Mouse (Mus musculus): ENCODE measurements around the gene Plekha4.
A peak's percentile ranks its signal among the peaks of the same experiment; 100 is the strongest.
"Not testable (repeated sequence)": the region's sequence is repeated elsewhere in the genome, so short reads cannot be mapped to it uniquely, and the experiment has no call there.

Gene Plekha4

GRCm38 (mm10) chr7:45509181-45509882 lies 16.8 kb upstream of the Plekha4 start:
- peak in 1 of 2 experiments; percentile 9 for DNase-seq (ENCODE audit: low spot score in 2 of 2)

DNA sequence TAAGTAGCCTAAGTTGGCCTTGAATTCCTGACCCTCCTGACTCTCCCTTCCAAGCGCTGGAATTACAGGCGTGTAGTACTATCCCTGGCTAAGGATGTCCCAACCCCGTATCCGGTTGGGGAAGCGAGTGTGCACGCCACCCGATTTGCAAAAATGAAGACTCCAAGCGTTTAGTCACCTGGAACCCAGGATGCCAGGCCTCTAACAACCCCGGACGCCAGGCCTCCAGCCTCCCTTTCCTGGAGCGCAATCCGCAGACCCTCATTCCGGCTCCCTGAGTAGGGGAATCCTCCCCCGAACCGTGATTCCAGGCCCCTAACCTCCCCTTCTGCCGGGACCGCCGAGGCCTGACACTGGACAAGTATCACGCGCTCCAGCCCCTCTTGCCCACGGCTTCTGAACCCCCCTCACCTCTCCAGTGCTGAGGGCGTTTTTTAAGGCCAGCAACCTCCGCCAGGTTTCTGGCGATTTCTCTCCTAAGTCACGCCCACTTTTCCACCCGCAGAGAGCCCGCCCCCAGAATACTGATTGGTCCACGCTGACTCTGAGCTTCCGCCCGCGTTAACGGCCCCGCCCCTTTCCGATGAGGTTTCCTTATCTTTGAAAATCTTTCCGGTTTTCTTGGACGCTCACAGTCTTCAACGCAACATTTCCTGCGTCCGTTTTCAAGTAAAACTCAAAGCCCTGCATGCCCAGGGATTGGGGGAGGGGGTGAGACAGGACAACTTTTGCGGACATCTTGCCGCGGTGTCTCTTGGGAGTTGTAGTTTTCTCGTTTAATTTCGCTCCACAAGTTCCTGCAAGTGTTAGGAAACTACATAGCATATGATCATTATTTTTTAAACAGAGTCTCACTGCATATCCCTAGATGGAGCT lies 16.0 kb upstream of the Plekha4 start, which contains the start of gene Nucb1:
TSS of gene Nucb1 (minus strand) at position 495 of the 876 bp plus-strand sequence.
- DNase-seq (ENCODE audit: low spot score in 2 of 2): peak; percentile 87 to 91

GRCm38 (mm10) chr7:45514411-45514810 lies 11.7 kb upstream of the Plekha4 start:
- no peak for DNase-seq (ENCODE audit: low spot score in 2 of 2)

DNA sequence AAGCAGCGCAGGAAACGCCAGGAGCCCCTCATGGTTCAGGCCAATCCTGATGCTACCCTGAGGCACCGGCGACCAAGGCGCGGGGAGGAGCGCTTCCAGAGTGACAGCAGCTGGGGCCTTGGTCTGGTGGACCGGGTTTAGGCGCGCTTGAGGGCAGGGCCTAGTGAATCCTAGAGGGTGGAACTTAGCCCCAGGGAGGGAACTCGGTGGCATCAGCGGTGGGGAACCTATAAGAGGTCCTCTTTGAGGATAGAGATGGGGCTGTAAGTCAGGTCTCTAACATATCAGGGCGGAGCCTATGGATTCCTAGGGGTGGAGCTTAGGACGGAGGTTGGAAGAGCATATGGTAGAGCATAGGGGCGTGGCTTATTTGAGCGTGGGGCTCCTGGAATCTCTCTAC lies 10.7 kb upstream of the Plekha4 start:
- peak in 1 of 2 experiments; percentile 18 for DNase-seq (ENCODE audit: low spot score in 2 of 2)

DNA sequence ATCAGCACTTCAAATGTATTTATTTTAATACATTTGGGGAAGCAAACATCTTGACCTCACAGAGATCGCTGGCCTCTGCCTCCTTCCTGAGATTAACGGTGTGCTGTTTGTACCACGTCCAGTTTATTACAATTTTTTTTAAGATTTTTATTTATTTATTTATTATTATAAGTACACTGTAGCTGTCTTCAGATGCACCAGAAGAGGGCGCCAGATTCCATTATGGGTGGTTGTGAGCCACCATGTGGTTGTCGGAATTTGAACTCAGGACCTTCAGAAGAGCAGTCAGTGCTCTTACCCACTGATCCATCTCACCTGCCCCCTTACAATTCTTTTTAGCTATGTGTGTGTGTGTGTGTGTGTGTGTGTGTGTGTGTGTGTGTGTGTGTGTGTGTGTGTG lies 9.3 kb upstream of the Plekha4 start:
- not testable (repeated sequence) for DNase-seq (ENCODE audit: low spot score in 2 of 2)

GRCm38 (mm10) chr7:45518618-45519017 lies 7.5 kb upstream of the Plekha4 start:
- no peak for DNase-seq (ENCODE audit: low spot score in 2 of 2)

DNA sequence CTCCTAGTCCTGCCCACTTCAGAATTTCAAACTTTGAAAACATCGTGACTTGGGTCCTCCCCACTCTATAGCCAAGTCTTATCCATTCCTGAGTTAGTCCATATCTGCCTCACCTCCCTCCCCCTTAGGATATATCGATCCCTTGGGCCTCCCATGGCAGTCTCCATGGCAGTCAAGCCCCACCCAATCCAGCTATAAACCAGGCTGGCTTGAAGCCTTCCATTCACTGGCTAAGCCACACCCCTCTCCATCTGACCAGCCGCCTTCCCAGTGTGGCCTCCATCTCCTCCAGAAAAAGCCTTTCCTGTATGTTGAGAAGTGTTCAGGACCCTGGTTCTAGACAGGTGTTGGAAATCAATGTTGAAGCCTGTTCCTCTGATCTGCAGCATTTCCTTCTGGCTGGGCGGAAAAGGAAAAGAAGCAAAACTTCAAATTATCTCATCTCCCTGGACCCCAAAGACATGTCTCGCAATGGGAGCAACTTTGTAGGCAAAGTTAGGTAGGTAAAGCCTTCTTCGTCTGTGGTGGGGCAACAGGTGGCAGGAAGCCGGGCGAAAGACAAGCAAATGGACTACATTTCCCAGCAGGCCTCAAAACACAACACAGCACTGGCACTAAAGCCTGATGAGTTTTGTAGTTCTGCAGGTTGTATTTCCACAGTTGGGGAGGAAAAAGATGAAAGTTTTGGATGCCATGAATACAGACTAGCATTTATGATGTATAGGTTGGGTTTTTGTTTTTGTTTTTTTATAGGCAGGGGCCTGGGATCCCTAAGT lies 6.6 kb upstream of the Plekha4 start:
- DNase-seq (ENCODE audit: low spot score in 2 of 2): peak in 1 of 2 experiments; percentile 60

GRCm38 (mm10) chr7:45520605-45521004 lies 5.5 kb upstream of the Plekha4 start:
- no peak for DNase-seq (ENCODE audit: low spot score in 2 of 2)

DNA sequence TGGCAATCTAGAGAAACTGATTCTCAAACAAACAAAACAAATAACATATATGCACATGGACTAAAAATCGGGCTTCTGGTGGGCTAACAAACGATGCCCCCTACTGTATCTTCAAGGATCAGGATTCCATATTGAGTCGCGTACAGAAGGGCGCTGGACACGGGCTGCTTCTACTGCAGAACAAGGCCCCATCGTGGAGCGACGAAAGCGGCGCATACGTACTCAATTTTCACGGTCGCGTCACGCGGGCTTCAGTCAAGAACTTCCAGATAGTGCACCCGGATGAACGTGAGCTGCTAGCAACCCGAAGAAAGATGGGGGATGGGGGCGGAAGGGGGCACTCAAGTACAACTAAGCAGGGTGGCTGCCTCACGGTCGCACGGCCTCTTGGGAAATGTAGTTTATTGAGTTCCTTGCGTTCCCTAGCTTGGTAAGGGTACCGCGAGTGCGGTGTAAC lies 4.4 kb upstream of the Plekha4 start:
- peak; percentile 89 to 92 for DNase-seq (ENCODE audit: low spot score in 2 of 2)

- DNase-seq (ENCODE audit: low spot score in 2 of 2): no peak
Observed at GRCm38 (mm10) chr7:45522194-45522752, 3.9 kb upstream of the Plekha4 start.

DNA sequence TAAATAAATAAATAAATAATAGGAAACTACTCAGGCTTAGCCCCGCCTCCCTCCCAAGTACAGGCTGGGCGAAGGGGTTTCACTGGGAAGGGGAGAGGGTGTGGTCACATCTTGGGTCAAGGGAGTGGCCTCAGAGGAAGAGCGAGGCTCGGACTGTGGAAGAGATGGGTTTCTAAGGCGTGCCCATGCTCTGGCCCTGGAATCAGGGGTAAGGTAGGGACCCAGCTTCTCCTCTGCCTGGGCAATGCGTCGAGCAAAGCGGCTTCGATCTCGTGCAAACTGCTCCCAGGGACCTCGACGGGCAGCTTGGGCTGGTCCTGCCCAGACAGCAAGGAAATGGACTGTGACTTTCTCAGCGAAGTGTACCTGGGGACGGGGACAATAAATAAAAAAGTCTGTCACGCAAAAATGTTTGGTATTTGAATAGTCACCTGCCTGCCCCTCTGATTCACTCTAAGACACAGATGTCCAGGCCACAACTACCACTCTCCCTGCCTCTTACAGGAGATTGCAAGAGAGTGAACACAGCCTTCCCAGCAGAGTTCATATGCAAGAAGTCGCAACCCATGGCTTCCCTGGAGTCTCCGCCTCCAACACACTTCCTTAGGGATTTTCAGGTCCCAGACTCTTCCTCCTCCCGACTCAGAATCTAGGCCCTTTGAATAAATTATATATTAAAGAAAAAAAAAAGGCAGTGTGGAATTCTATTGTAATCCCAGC lies 3.0 kb upstream of the Plekha4 start:
- no peak for DNase-seq (ENCODE audit: low spot score in 2 of 2)

GRCm38 (mm10) chr7:45523678-45524170 lies 2.4 kb upstream of the Plekha4 start:
- DNase-seq (ENCODE audit: low spot score in 2 of 2): no peak

- no peak for DNase-seq (ENCODE audit: low spot score in 2 of 2)
Observed at GRCm38 (mm10) chr7:45524841-45525621, 1.1 kb upstream of the Plekha4 start.

DNA sequence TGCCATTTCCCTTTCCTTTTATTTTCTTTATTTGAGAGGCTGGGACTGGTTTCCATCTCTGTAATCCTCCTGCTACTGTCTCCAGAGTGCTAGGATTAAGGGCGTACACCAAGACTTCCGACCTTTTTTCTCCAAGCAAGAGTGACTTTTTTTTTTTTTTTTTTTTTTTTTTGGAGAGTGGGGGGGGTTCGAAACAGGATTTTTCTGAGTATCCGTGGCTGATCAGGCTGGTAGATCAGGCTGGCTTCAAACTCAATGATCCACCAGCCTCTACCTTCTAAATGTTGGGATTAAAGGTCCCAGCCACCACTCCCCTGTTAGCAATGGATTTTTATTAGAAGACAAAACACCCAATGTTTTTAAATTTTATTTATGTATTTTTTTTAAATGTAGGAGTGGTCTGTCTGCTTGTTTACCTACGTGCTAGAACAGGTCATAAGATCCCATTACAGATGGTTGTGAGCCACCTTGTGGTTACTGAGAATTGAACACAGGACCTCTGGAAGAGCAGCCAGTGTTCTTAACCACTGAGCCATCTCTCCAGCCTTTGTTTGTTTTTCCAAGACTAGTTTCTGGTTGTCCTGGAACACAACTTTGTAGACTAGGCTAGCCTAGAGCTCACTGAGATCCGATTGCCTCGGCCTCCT lies 467 bp downstream of the Plekha4 start:
- DNase-seq (ENCODE audit: low spot score in 2 of 2): peak in 1 of 2 experiments; percentile 35

DNA sequence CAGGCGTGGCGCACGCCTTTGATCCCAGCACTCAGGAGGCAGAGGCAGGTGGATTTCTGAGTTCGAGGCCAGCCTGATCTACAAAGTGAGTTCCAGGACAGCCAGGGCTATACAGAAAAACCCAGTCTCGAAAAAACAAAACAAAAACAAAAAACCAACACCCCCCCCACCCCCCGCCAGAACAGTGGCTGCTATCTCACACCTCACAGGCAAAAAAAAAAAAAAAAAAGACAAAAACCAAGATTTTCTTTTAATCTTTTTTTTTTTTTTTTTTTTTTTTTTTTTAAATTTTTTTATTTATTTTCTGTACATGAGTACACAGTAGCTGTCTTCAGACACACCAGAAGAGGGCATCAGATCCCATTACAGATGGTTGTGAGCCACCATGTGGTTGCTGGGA lies 1.0 kb downstream of the Plekha4 start:
- not testable (repeated sequence) for DNase-seq (ENCODE audit: low spot score in 2 of 2)

GRCm38 (mm10) chr7:45529461-45529860 lies 3.3 kb downstream of the Plekha4 start:
- DNase-seq (ENCODE audit: low spot score in 2 of 2): no peak

- no peak for DNase-seq (ENCODE audit: low spot score in 2 of 2)
Observed at GRCm38 (mm10) chr7:45530643-45531042, 4.5 kb downstream of the Plekha4 start.

DNA sequence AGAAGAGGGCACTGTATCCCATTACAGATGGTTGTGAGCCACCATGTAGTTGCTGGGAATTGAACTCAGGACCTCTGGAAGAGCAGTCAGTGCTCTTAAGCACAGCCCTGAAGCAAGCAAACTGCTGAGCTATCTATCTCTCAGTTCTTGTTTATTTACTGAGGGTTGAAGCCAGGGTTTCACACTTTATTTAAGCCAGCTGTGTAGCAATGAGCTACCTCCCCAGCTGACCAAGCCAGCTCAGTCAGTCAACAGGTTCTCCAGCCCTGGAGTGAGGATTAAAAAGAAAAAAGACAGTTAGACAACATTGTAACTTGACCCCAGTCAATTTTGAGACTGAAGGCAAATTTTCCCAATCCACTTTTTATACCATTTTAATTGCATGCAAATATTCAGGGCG lies 9.5 kb downstream of the Plekha4 start:
- DNase-seq (ENCODE audit: low spot score in 2 of 2): no peak

GRCm38 (mm10) chr7:45537602-45538001 lies 11.5 kb downstream of the Plekha4 start:
- DNase-seq (ENCODE audit: low spot score in 2 of 2): no peak

Measured in thymus, postnatal 10 days (tissue).